Mouse (Mus musculus): ENCODE results near the gene Asb18. TPM values are rescaled to one million over a fixed set of nuclear protein-coding genes. Genes with fewer than 3 reads are reported as not detected.

Asb18 gene
- total and polyA plus RNA-seq, 3 experiments, result 20.7 to 35.3 (median 22.9) TPM

DNA sequence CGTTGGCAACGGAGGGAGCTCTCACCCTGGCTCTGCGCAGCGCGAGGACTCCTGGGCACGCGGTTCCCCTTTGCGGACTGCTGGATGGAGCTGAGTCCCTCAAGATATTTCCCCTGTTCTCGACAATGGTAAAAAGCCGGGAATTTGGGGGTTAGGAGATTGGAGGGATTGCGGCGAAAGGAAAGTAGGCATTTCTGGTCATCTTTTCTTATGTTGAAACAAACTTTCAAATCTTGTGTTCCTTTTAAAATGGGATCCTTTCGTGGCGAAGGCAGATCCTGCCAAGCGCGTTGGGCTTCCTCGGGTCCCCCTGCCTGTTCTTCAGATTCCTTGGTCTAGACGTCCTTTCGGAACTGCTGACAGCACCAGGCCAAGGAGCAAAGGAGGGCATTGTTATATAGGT is 82.4 kb downstream of the Asb18 start:
- intact Hi-C loops (cut with DNase I), result no loop called here
- H3K4me1 ChIP-seq (ENCODE audit: control insufficient read depth, insufficient read depth, low read length), result no peaks in the 10 kb centered on the region; the same call in 1 of the 2 replicates
- TF ChIP-seq EP300 (IDR thresholded peaks at IDR 0.05; ENCODE audit: insufficient read depth, low read depth, low read length) (no peak), POLR2A (IDR thresholded peaks at IDR 0.05; ENCODE audit: insufficient read depth, low read depth, low read length) (no peak), CTCF (IDR thresholded peaks at IDR 0.05) (no peak)
- WGBS, result 12% methylated on average over 19 of the region's 19 CpGs
- DNase-seq, result no peak
- H3K79me2 ChIP-seq (replicated peaks; ENCODE audit: control insufficient read depth, insufficient read depth, low read length), result no peaks in the 10 kb centered on the region
- peaks cover 61% of the 10 kb centered on the region for H3K27me3 ChIP-seq (ENCODE audit: control insufficient read depth, insufficient read depth, low read length)
- H3K27ac ChIP-seq, result no peak overlapping the region
- H3K4me3 ChIP-seq, result no peak overlapping the region
- no peaks in the 10 kb centered on the region for H3K36me3 ChIP-seq (ENCODE audit: control insufficient read depth, insufficient read depth, low read length)
- H3K9ac ChIP-seq (ENCODE audit: low read depth, low read length), result no peak overlapping the region

- peak within 1 kb of the TSS; percentile 39 for H3K4me3 ChIP-seq
- WGBS, result 2% methylated on average over 33 of the region's 33 CpGs
- peak in 1 of 2 experiments; percentile 33 for DNase-seq
- H3K27me3 ChIP-seq (ENCODE audit: control insufficient read depth, insufficient read depth, low read length), result peaks cover 56% of the 10 kb centered on the region
- H3K79me2 ChIP-seq (replicated peaks; ENCODE audit: control insufficient read depth, insufficient read depth, low read length), result no peaks in the 10 kb centered on the region
- no peaks in the 10 kb centered on the region; the same call in 1 of the 2 replicates for H3K4me1 ChIP-seq (ENCODE audit: control insufficient read depth, insufficient read depth, low read length)
- no peak within 1 kb of the TSS for H3K27ac ChIP-seq
- H3K9ac ChIP-seq (ENCODE audit: low read depth, low read length), result 0 out of 2 replicates have a peak within 1 kb of the TSS, but pooled peaks have one; percentile 22
- no peaks in the 10 kb centered on the region for H3K36me3 ChIP-seq (ENCODE audit: control insufficient read depth, insufficient read depth, low read length)
- no peak for TF ChIP-seq CTCF (IDR thresholded peaks at IDR 0.05)
- no peak for TF ChIP-seq EP300 (IDR thresholded peaks at IDR 0.05; ENCODE audit: insufficient read depth, low read depth, low read length)
- TF ChIP-seq POLR2A (IDR thresholded peaks at IDR 0.05; ENCODE audit: insufficient read depth, low read depth, low read length), result no peak
- intact Hi-C loops (cut with DNase I), result no loop called here
These were observed 83.3 kb downstream of the Asb18 start, which contains the start of gene Gbx2 for GRCm38 (mm10) chr1:89931120-89931519. Gene Gbx2 (minus strand): TSS chr1:89931179.

GRCm38 (mm10) chr1:89930551-89930950 is 83.9 kb downstream of the Asb18 start:
- TF ChIP-seq POLR2A (IDR thresholded peaks at IDR 0.05; ENCODE audit: insufficient read depth, low read depth, low read length), result no peak
- Histone ChIP-seq H3K27ac (no peak overlapping the region), H3K4me1 (ENCODE audit: control insufficient read depth, insufficient read depth, low read length) (no peaks in the 10 kb centered on the region; the same call in 1 of the 2 replicates), H3K79me2 (replicated peaks; ENCODE audit: control insufficient read depth, insufficient read depth, low read length) (no peaks in the 10 kb centered on the region), H3K36me3 (ENCODE audit: control insufficient read depth, insufficient read depth, low read length) (no peaks in the 10 kb centered on the region), H3K9ac (ENCODE audit: low read depth, low read length) (no peak overlapping the region), H3K4me3 (peak overlapping the region; percentile 39), H3K27me3 (ENCODE audit: control insufficient read depth, insufficient read depth, low read length) (peaks cover 51% of the 10 kb centered on the region)
- DNase-seq, result no peak
- intact Hi-C loops (cut with DNase I), result no loop called here
- under 1% methylated on average over 45 of the region's 45 CpGs for WGBS

DNA sequence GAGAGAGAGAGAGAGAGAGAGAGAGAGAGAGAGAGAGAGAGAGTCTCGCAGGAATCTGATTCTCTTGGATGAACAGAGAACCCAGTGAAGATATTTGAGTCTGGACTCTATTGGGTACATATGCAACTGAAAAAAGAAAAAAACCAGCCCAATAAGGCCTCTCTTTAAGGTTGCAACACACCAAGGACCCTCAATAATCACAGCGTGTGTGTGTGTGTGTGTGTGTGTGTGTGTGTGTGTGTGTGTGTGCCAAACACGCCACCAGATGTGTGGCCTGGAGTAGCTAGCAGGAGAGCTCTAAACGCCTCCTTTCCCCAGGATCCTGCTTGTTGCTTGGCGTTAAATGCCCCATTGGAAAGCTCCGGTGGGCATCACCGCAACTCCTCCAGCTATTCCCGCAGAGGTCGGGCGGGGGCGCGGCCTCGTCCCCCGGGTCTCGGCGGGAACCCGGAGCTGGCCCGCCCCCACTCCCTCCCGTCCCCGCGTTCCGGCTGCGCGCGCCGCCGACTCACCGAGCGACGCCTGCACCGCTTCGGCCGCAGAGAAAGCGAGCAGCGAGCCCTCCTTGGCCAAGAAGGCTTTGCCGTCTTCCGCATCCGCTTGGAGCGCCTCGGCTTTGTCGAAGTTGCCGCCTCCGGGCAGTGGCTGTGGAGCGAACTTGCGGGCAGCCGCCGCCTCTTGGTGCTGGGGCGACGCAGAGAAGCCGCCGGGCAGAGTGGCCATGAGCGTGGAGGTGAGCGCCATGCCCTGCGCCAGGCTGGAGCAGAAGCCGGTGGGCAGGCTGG is 84.6 kb downstream of the Asb18 start:
- Histone ChIP-seq H3K27ac (no peak overlapping the region), H3K36me3 (ENCODE audit: control insufficient read depth, insufficient read depth, low read length) (no peaks in the 10 kb centered on the region), H3K4me3 (peak overlapping the region; percentile 39), H3K4me1 (ENCODE audit: control insufficient read depth, insufficient read depth, low read length) (no peaks in the 10 kb centered on the region; the same call in 1 of the 2 replicates), H3K27me3 (ENCODE audit: control insufficient read depth, insufficient read depth, low read length) (peaks cover 49% of the 10 kb centered on the region), H3K79me2 (replicated peaks; ENCODE audit: control insufficient read depth, insufficient read depth, low read length) (no peaks in the 10 kb centered on the region), H3K9ac (ENCODE audit: low read depth, low read length) (0 out of 2 replicates have a peak overlapping the region, but pooled peaks have one; percentile 22)
- DNase-seq, result no peak
- intact Hi-C loops (cut with DNase I), result loop anchor here (5.0 kb wide), 1 partner anchor 73 kb away; no protein-coding TSS in a partner anchor
- WGBS, result under 1% methylated on average over 55 of the region's 55 CpGs
- TF ChIP-seq POLR2A (IDR thresholded peaks at IDR 0.05; ENCODE audit: insufficient read depth, low read depth, low read length), result no peak
- TF ChIP-seq CTCF (IDR thresholded peaks at IDR 0.05), result no peak
- no peak for TF ChIP-seq EP300 (IDR thresholded peaks at IDR 0.05; ENCODE audit: insufficient read depth, low read depth, low read length)

- 11% methylated on average over 6 of the region's 6 CpGs for WGBS
- peaks cover 50% of the 10 kb centered on the region for H3K27me3 ChIP-seq (ENCODE audit: control insufficient read depth, insufficient read depth, low read length)
These were observed 85.3 kb downstream of the Asb18 start for GRCm38 (mm10) chr1:89929181-89929580.

GRCm38 (mm10) chr1:89928676-89929075 is 85.8 kb downstream of the Asb18 start:
- Histone ChIP-seq H3K79me2 (replicated peaks; ENCODE audit: control insufficient read depth, insufficient read depth, low read length) (no peaks in the 10 kb centered on the region), H3K4me3 (no peak overlapping the region)
- intact Hi-C loops (cut with DNase I), result loop anchor here (5.0 kb wide), 1 partner anchor 71 kb away; no protein-coding TSS in a partner anchor

More at GRCm38 (mm10) chr1:89929181-89929580, 85.3 kb downstream of the Asb18 start:
- H3K27ac ChIP-seq, result no peak overlapping the region
- TF ChIP-seq CTCF (IDR thresholded peaks at IDR 0.05) (no peak), EP300 (IDR thresholded peaks at IDR 0.05; ENCODE audit: insufficient read depth, low read depth, low read length) (no peak)
- no peak overlapping the region for H3K4me3 ChIP-seq
- H3K4me1 ChIP-seq (ENCODE audit: control insufficient read depth, insufficient read depth, low read length), result no peaks in the 10 kb centered on the region; the same call in 1 of the 2 replicates
- no peaks in the 10 kb centered on the region for H3K79me2 ChIP-seq (replicated peaks; ENCODE audit: control insufficient read depth, insufficient read depth, low read length)
- no peak for DNase-seq
- intact Hi-C loops (cut with DNase I), result loop anchor here (5.0 kb wide), 1 partner anchor 72 kb away; no protein-coding TSS in a partner anchor
- H3K9ac ChIP-seq (ENCODE audit: low read depth, low read length), result no peak overlapping the region
- no peaks in the 10 kb centered on the region for H3K36me3 ChIP-seq (ENCODE audit: control insufficient read depth, insufficient read depth, low read length)

More at GRCm38 (mm10) chr1:89928676-89929075, 85.8 kb downstream of the Asb18 start:
- no peaks in the 10 kb centered on the region; the same call in 1 of the 2 replicates for H3K4me1 ChIP-seq (ENCODE audit: control insufficient read depth, insufficient read depth, low read length)
- H3K27ac ChIP-seq, result no peak overlapping the region
- DNase-seq, result no peak
- no peaks in the 10 kb centered on the region for H3K36me3 ChIP-seq (ENCODE audit: control insufficient read depth, insufficient read depth, low read length)
- peaks cover 46% of the 10 kb centered on the region for H3K27me3 ChIP-seq (ENCODE audit: control insufficient read depth, insufficient read depth, low read length)
- 17% methylated on average over 25 of the region's 25 CpGs for WGBS
- TF ChIP-seq POLR2A (IDR thresholded peaks at IDR 0.05; ENCODE audit: insufficient read depth, low read depth, low read length) (no peak), EP300 (IDR thresholded peaks at IDR 0.05; ENCODE audit: insufficient read depth, low read depth, low read length) (no peak)
- no peak overlapping the region for H3K9ac ChIP-seq (ENCODE audit: low read depth, low read length)

Data from heart, adult 2 months (tissue).